Mouse (Mus musculus): ENCODE data around the gene Atp6v0a4. TPM values are rescaled to one million over a fixed set of nuclear protein-coding genes. Genes with fewer than 3 reads are reported as not detected.

Atp6v0a4 gene
- polyA plus RNA-seq, 1 experiment from 2014 or later = 0.22 TPM

GRCm38 (mm10) chr6:38103775-38104174 lies 20.6 kb downstream of the Atp6v0a4 start:
- H3K9ac ChIP-seq = no peak overlapping the region
- whole genome bisulfite sequencing = 62% methylated on average over 6 of the region's 6 CpGs
- H3K27ac ChIP-seq = no peak overlapping the region
- H3K9me3 ChIP-seq = no peaks in the 10 kb centered on the region
- H3K4me1 ChIP-seq = no peaks in the 10 kb centered on the region
- no peak overlapping the region for H3K4me2 ChIP-seq (replicated peaks)
- no peaks in the 10 kb centered on the region for H3K36me3 ChIP-seq
- ATAC-seq (ENCODE audit: insufficient number of reproducible peaks, insufficient read depth, low FRiP score, low TSS enrichment) = no peak
- H3K4me3 ChIP-seq = no peak overlapping the region
- no peaks in the 10 kb centered on the region for H3K27me3 ChIP-seq

GRCm38 (mm10) chr6:38102216-38102795 lies 22.1 kb downstream of the Atp6v0a4 start:
- H3K9ac ChIP-seq = no peak overlapping the region
- no peaks in the 10 kb centered on the region for H3K9me3 ChIP-seq
- no peak overlapping the region for H3K4me2 ChIP-seq (replicated peaks)
- no peak overlapping the region for H3K4me3 ChIP-seq
- H3K36me3 ChIP-seq = no peaks in the 10 kb centered on the region
- 83% methylated on average over 7 of the region's 7 CpGs for WGBS
- H3K4me1 ChIP-seq = no peaks in the 10 kb centered on the region
- no peak for ATAC-seq (ENCODE audit: insufficient number of reproducible peaks, insufficient read depth, low FRiP score, low TSS enrichment)
- H3K27me3 ChIP-seq = no peaks in the 10 kb centered on the region
- no peak overlapping the region for H3K27ac ChIP-seq

GRCm38 (mm10) chr6:38096961-38097370 lies 27.4 kb downstream of the Atp6v0a4 start:
- no peaks in the 10 kb centered on the region for H3K9me3 ChIP-seq
- H3K36me3 ChIP-seq = no peaks in the 10 kb centered on the region
- H3K9ac ChIP-seq = no peak overlapping the region
- no peak overlapping the region for H3K4me3 ChIP-seq
- WGBS = 60% methylated on average over 5 of the region's 5 CpGs
- H3K27me3 ChIP-seq = no peaks in the 10 kb centered on the region
- no peak overlapping the region for H3K4me2 ChIP-seq (replicated peaks)
- no peak overlapping the region for H3K27ac ChIP-seq
- ATAC-seq (ENCODE audit: insufficient number of reproducible peaks, insufficient read depth, low FRiP score, low TSS enrichment) = no peak
- H3K4me1 ChIP-seq = no peaks in the 10 kb centered on the region

- Histone ChIP-seq H3K36me3 (no peaks in the 10 kb centered on the region), H3K27ac (no peak overlapping the region), H3K4me1 (no peaks in the 10 kb centered on the region), H3K9ac (no peak overlapping the region), H3K9me3 (no peaks in the 10 kb centered on the region), H3K4me2 (replicated peaks) (no peak overlapping the region), H3K4me3 (no peak overlapping the region), H3K27me3 (no peaks in the 10 kb centered on the region)
- ATAC-seq (ENCODE audit: insufficient number of reproducible peaks, insufficient read depth, low FRiP score, low TSS enrichment) = no peak
- 88% methylated on average over 10 of the region's 10 CpGs for WGBS
Measured at GRCm38 (mm10) chr6:38094701-38095100, 29.7 kb downstream of the Atp6v0a4 start.

- H3K4me1 ChIP-seq = no peaks in the 10 kb centered on the region
- ATAC-seq (ENCODE audit: insufficient number of reproducible peaks, insufficient read depth, low FRiP score, low TSS enrichment) = no peak
- no peak overlapping the region for H3K9ac ChIP-seq
- H3K36me3 ChIP-seq = no peaks in the 10 kb centered on the region
- H3K4me3 ChIP-seq = no peak overlapping the region
- WGBS = 96% methylated on average over 8 of the region's 8 CpGs
- no peak overlapping the region for H3K27ac ChIP-seq
- no peaks in the 10 kb centered on the region for H3K9me3 ChIP-seq
- no peak overlapping the region for H3K4me2 ChIP-seq (replicated peaks)
- no peaks in the 10 kb centered on the region for H3K27me3 ChIP-seq
Measured at GRCm38 (mm10) chr6:38092539-38092938, 31.8 kb downstream of the Atp6v0a4 start.

GRCm38 (mm10) chr6:38087242-38088026 lies 37.0 kb downstream of the Atp6v0a4 start:
- no peaks in the 10 kb centered on the region for H3K4me1 ChIP-seq
- no peaks in the 10 kb centered on the region for H3K9me3 ChIP-seq
- H3K36me3 ChIP-seq = no peaks in the 10 kb centered on the region
- no peak overlapping the region for H3K4me2 ChIP-seq (replicated peaks)
- 73% methylated on average over 9 of the region's 9 CpGs for WGBS
- H3K4me3 ChIP-seq = no peak overlapping the region
- no peaks in the 10 kb centered on the region for H3K27me3 ChIP-seq
- H3K27ac ChIP-seq = no peak overlapping the region
- no peak overlapping the region for H3K9ac ChIP-seq
- ATAC-seq (ENCODE audit: insufficient number of reproducible peaks, insufficient read depth, low FRiP score, low TSS enrichment) = no peak

GRCm38 (mm10) chr6:38083204-38083603 lies 41.2 kb downstream of the Atp6v0a4 start:
- Histone ChIP-seq H3K4me3 (no peak overlapping the region), H3K27me3 (no peaks in the 10 kb centered on the region), H3K9me3 (no peaks in the 10 kb centered on the region), H3K9ac (no peak overlapping the region), H3K4me1 (peaks cover 9% of the 10 kb centered on the region), H3K4me2 (replicated peaks) (no peak overlapping the region), H3K36me3 (no peaks in the 10 kb centered on the region), H3K27ac (no peak overlapping the region)
- WGBS = 46% methylated on average over 4 of the region's 4 CpGs
- ATAC-seq (ENCODE audit: insufficient number of reproducible peaks, insufficient read depth, low FRiP score, low TSS enrichment) = no peak

GRCm38 (mm10) chr6:38081727-38082341 lies 42.6 kb downstream of the Atp6v0a4 start:
- no peak overlapping the region for H3K4me2 ChIP-seq (replicated peaks)
- no peak overlapping the region for H3K9ac ChIP-seq
- 47% methylated on average over 11 of the region's 11 CpGs for WGBS
- H3K9me3 ChIP-seq = no peaks in the 10 kb centered on the region
- ATAC-seq (ENCODE audit: insufficient number of reproducible peaks, insufficient read depth, low FRiP score, low TSS enrichment) = 0 out of 2 replicates have a peak, but pooled peaks have one; percentile 41
- no peak overlapping the region for H3K27ac ChIP-seq
- H3K4me1 ChIP-seq = peaks cover 9% of the 10 kb centered on the region
- no peaks in the 10 kb centered on the region for H3K27me3 ChIP-seq
- H3K36me3 ChIP-seq = no peaks in the 10 kb centered on the region
- no peak overlapping the region for H3K4me3 ChIP-seq

GRCm38 (mm10) chr6:38080364-38080763 lies 44.0 kb downstream of the Atp6v0a4 start:
- Histone ChIP-seq H3K9me3 (no peaks in the 10 kb centered on the region), H3K36me3 (no peaks in the 10 kb centered on the region), H3K4me2 (replicated peaks) (no peak overlapping the region), H3K27me3 (no peaks in the 10 kb centered on the region), H3K4me3 (no peak overlapping the region), H3K4me1 (peaks cover 9% of the 10 kb centered on the region), H3K27ac (no peak overlapping the region), H3K9ac (no peak overlapping the region)
- no peak for ATAC-seq (ENCODE audit: insufficient number of reproducible peaks, insufficient read depth, low FRiP score, low TSS enrichment)
- WGBS = 54% methylated on average over 4 of the region's 4 CpGs

GRCm38 (mm10) chr6:38073592-38073991 lies 50.8 kb downstream of the Atp6v0a4 start:
- H3K9me3 ChIP-seq = no peaks in the 10 kb centered on the region

GRCm38 (mm10) chr6:38072137-38072796 lies 52.1 kb downstream of the Atp6v0a4 start:
- ATAC-seq (ENCODE audit: insufficient number of reproducible peaks, insufficient read depth, low FRiP score, low TSS enrichment) = no peak
- no peak overlapping the region for H3K9ac ChIP-seq
- H3K27me3 ChIP-seq = no peaks in the 10 kb centered on the region
- H3K27ac ChIP-seq = no peak overlapping the region
- no peak overlapping the region for H3K4me2 ChIP-seq (replicated peaks)
- H3K9me3 ChIP-seq = no peaks in the 10 kb centered on the region
- H3K36me3 ChIP-seq = no peaks in the 10 kb centered on the region
- WGBS = 81% methylated on average over 5 of the region's 5 CpGs
- H3K4me3 ChIP-seq = no peak overlapping the region
- H3K4me1 ChIP-seq = no peaks in the 10 kb centered on the region

More at GRCm38 (mm10) chr6:38073592-38073991, 50.8 kb downstream of the Atp6v0a4 start:
- Histone ChIP-seq H3K27me3 (no peaks in the 10 kb centered on the region), H3K4me3 (no peak overlapping the region), H3K27ac (no peak overlapping the region), H3K36me3 (no peaks in the 10 kb centered on the region), H3K9ac (no peak overlapping the region), H3K4me1 (no peaks in the 10 kb centered on the region), H3K4me2 (replicated peaks) (no peak overlapping the region)
- 90% methylated on average over 3 of the region's 3 CpGs for WGBS
- no peak for ATAC-seq (ENCODE audit: insufficient number of reproducible peaks, insufficient read depth, low FRiP score, low TSS enrichment)

Measured in embryonic facial prominence, embryonic 12.5 days (tissue).